Mouse (Mus musculus) liver, embryonic 15.5 days (tissue): ENCODE measurements at regions not wholly inside any gene's neighbourhood (a gene's known extent, or its start where the extent isn't known, plus 50 kb on each side); places are given as distances from the start of the nearest gene placed in this dataset.
"Not testable (repeated sequence)": the region's sequence is repeated elsewhere in the genome, so short reads cannot be mapped to it uniquely, and the experiment has no call there.

ENCODE experiments used
- ATAC-seq: fragments of 200-750 bp; cut with Nextera tagmentation; 2 replicates; pipeline ENCODE4 v1.8.0; 2017; ENCODE audit warnings: moderate number of reproducible peaks, mild to moderate bottlenecking, moderate library complexity; ENCODE audit not compliant: insufficient read depth
- H3K27ac ChIP-seq: fragments of 300-500 bp; sonication (generic); replicated peaks from 2 replicates; pipeline ENCODE4 v1.5.1; 2015; ENCODE audit warnings: mild to moderate bottlenecking, inconsistent platforms
- H3K27me3 ChIP-seq: fragments of 300-500 bp; sonication (generic); 2 replicates; pipeline ENCODE4 v1.6.1; 2015; ENCODE audit warnings: mild to moderate bottlenecking, inconsistent platforms
- H3K36me3 ChIP-seq: fragments of 300-500 bp; sonication (generic); replicated peaks from 2 replicates; pipeline ENCODE4 v1.6.1; 2015; ENCODE audit warnings: moderate library complexity, mild to moderate bottlenecking, inconsistent platforms
- H3K4me1 ChIP-seq: fragments of 300-500 bp; sonication (generic); replicated peaks from 2 replicates; pipeline ENCODE4 v1.6.1; 2015; ENCODE audit warnings: inconsistent platforms
- H3K4me2 ChIP-seq: fragments of 300-500 bp; sonication (generic); 2 replicates; pipeline ENCODE4 v1.6.1; 2015; ENCODE audit warnings: moderate library complexity, mild to moderate bottlenecking, inconsistent platforms
- H3K4me3 ChIP-seq: fragments of 300-500 bp; sonication (generic); replicated peaks from 2 replicates; pipeline ENCODE4 v1.5.1; 2015; ENCODE audit warnings: mild to moderate bottlenecking, inconsistent platforms
- H3K9ac ChIP-seq: fragments of 300-500 bp; sonication (generic); 2 replicates; pipeline ENCODE4 v1.6.1; 2015; ENCODE audit warnings: moderate library complexity, mild to moderate bottlenecking, inconsistent platforms
- H3K9me3 ChIP-seq: fragments of 300-500 bp; sonication (generic); replicated peaks from 2 replicates; pipeline ENCODE4 v1.6.1; 2016; ENCODE audit warnings: inconsistent platforms
- WGBS: fragments of 180-500 bp; shearing (Covaris S2); methylation state at CpG from one replicate; pipeline ENCODE4 v1.1.7; 2015; ENCODE audit warnings: mixed read lengths; ENCODE audit not compliant: insufficient replicate concordance; 5-methylcytosine and 5-hydroxymethylcytosine counted together

- Histone ChIP-seq H3K27me3 (no peaks in the 10 kb centered on the region), H3K4me1 (no peaks in the 10 kb centered on the region), H3K9me3 (no peaks in the 10 kb centered on the region), H3K27ac (no peak overlapping the region), H3K4me2 (no peak overlapping the region), H3K9ac (no peak overlapping the region), H3K36me3 (no peaks in the 10 kb centered on the region), H3K4me3 (no peak overlapping the region)
- ATAC-seq: no peak
These were observed 1878.9 kb upstream of the Flrt2 start for GRCm38 (mm10) chr12:93812963-93813733.

- Histone ChIP-seq H3K4me3 (no peak overlapping the region), H3K4me1 (no peaks in the 10 kb centered on the region), H3K9me3 (no peaks in the 10 kb centered on the region), H3K9ac (no peak overlapping the region), H3K27me3 (no peaks in the 10 kb centered on the region), H3K4me2 (no peak overlapping the region), H3K36me3 (no peaks in the 10 kb centered on the region), H3K27ac (no peak overlapping the region)
- no peak for ATAC-seq
- 69% methylated on average over 1 of the region's 1 CpGs for WGBS
These were observed 1841.0 kb upstream of the Flrt2 start for GRCm38 (mm10) chr12:93850944-93851520.

GRCm38 (mm10) chr12:93851660-93852059 lies 1840.4 kb upstream of the Flrt2 start:
- Histone ChIP-seq H3K9ac (no peak overlapping the region), H3K9me3 (no peaks in the 10 kb centered on the region), H3K27ac (no peak overlapping the region), H3K4me1 (no peaks in the 10 kb centered on the region), H3K36me3 (no peaks in the 10 kb centered on the region), H3K4me3 (no peak overlapping the region), H3K27me3 (no peaks in the 10 kb centered on the region), H3K4me2 (no peak overlapping the region)
- 54% methylated on average over 1 of the region's 1 CpGs for WGBS
- no peak for ATAC-seq

GRCm38 (mm10) chr12:93885946-93886345 lies 1806.1 kb upstream of the Flrt2 start:
- H3K4me2 ChIP-seq: no peak overlapping the region
- no peak overlapping the region for H3K4me3 ChIP-seq
- no peaks in the 10 kb centered on the region for H3K36me3 ChIP-seq
- H3K27me3 ChIP-seq: no peaks in the 10 kb centered on the region
- no peaks in the 10 kb centered on the region for H3K9me3 ChIP-seq
- ATAC-seq: no peak
- WGBS: 29% methylated on average over 2 of the region's 2 CpGs
- H3K27ac ChIP-seq: no peak overlapping the region
- no peaks in the 10 kb centered on the region for H3K4me1 ChIP-seq
- no peak overlapping the region for H3K9ac ChIP-seq

GRCm38 (mm10) chr12:93890109-93890508 lies 1801.9 kb upstream of the Flrt2 start:
- H3K36me3 ChIP-seq: no peaks in the 10 kb centered on the region
- H3K9me3 ChIP-seq: no peaks in the 10 kb centered on the region
- H3K27ac ChIP-seq: no peak overlapping the region
- no peak for ATAC-seq
- no peak overlapping the region for H3K4me3 ChIP-seq
- H3K4me2 ChIP-seq: no peak overlapping the region
- H3K4me1 ChIP-seq: no peaks in the 10 kb centered on the region
- 58% methylated on average over 3 of the region's 3 CpGs for WGBS
- H3K9ac ChIP-seq: no peak overlapping the region
- H3K27me3 ChIP-seq: no peaks in the 10 kb centered on the region

- not testable (repeated sequence) for H3K9me3 ChIP-seq, H3K9ac ChIP-seq, H3K27ac ChIP-seq, H3K4me1 ChIP-seq, H3K4me3 ChIP-seq, H3K4me2 ChIP-seq, H3K36me3 ChIP-seq, H3K27me3 ChIP-seq
- WGBS: 56% methylated on average over 1 of the region's 27 CpGs
- peak; percentile 79 for ATAC-seq
These were observed 1763.3 kb upstream of the Flrt2 start for GRCm38 (mm10) chr12:93928541-93929238.

- H3K9me3 ChIP-seq, H3K4me2 ChIP-seq, H3K27ac ChIP-seq, H3K9ac ChIP-seq, H3K27me3 ChIP-seq, H3K4me1 ChIP-seq, H3K4me3 ChIP-seq, H3K36me3 ChIP-seq: not testable (repeated sequence)
- ATAC-seq: peak; percentile 63
- 73% methylated on average over 4 of the region's 7 CpGs for WGBS
These were observed 1762.8 kb upstream of the Flrt2 start for GRCm38 (mm10) chr12:93929239-93929563.

- not testable (repeated sequence) for ATAC-seq, H3K27me3 ChIP-seq
- WGBS: 75% methylated on average over 11 of the region's 11 CpGs
These were observed 1761.8 kb upstream of the Flrt2 start for GRCm38 (mm10) chr12:93930242-93930641.

GRCm38 (mm10) chr12:93960869-93961268 lies 1731.2 kb upstream of the Flrt2 start:
- Histone ChIP-seq H3K4me1 (no peaks in the 10 kb centered on the region), H3K4me3 (no peak overlapping the region), H3K27me3 (no peaks in the 10 kb centered on the region), H3K4me2 (no peak overlapping the region), H3K9me3 (no peaks in the 10 kb centered on the region), H3K27ac (no peak overlapping the region), H3K36me3 (no peaks in the 10 kb centered on the region), H3K9ac (no peak overlapping the region)
- no peak for ATAC-seq
- WGBS: 63% methylated on average over 1 of the region's 1 CpGs

More at GRCm38 (mm10) chr12:93930242-93930641, 1761.8 kb upstream of the Flrt2 start:
- H3K9ac ChIP-seq, H3K36me3 ChIP-seq, H3K4me2 ChIP-seq, H3K9me3 ChIP-seq, H3K4me3 ChIP-seq, H3K4me1 ChIP-seq, H3K27ac ChIP-seq: not testable (repeated sequence)

- Histone ChIP-seq H3K4me1 (no peaks in the 10 kb centered on the region), H3K27me3 (no peaks in the 10 kb centered on the region), H3K4me2 (no peak overlapping the region), H3K36me3 (no peaks in the 10 kb centered on the region), H3K4me3 (no peak overlapping the region), H3K27ac (no peak overlapping the region), H3K9me3 (no peaks in the 10 kb centered on the region), H3K9ac (no peak overlapping the region)
- WGBS: 35% methylated on average over 1 of the region's 1 CpGs
- ATAC-seq: no peak
These were observed 1710.7 kb upstream of the Flrt2 start for GRCm38 (mm10) chr12:93981307-93981706.

- Histone ChIP-seq H3K4me3 (no peak overlapping the region), H3K9ac (no peak overlapping the region), H3K4me1 (no peaks in the 10 kb centered on the region), H3K27me3 (no peaks in the 10 kb centered on the region), H3K36me3 (no peaks in the 10 kb centered on the region), H3K27ac (no peak overlapping the region), H3K9me3 (no peaks in the 10 kb centered on the region), H3K4me2 (no peak overlapping the region)
- no peak for ATAC-seq
- 51% methylated on average over 1 of the region's 1 CpGs for WGBS
These were observed 1700.5 kb upstream of the Flrt2 start for GRCm38 (mm10) chr12:93991531-93991930.
